In genomic region chr2:25227406-25227805, GRCm38 (mm10) we compare ENCODE assay signal across 27 mouse cellular contexts. TPM values are rescaled to one million over a fixed set of nuclear protein-coding genes. Genes with fewer than 3 reads are reported as not detected.
DNase-seq lines count a peak whose midpoint lies in the region; ATAC-seq and TF ChIP-seq lines count a peak whose summit lies in the region.
"Had no signal": no experiment of that assay in that cellular context is flagged by ENCODE, and none has a peak within 500 bp of the region (broad histone marks: within the 10 kb centered on the region; RNA-seq: fewer than 3 reads in every experiment).

No protein-coding gene starts in this region.

- H3K9ac ChIP-seq in forebrain, embryonic 11.5 days (ENCODE audit: low read length): no peak overlapping the region
- H3K9ac ChIP-seq: midbrain, embryonic 13.5 days; neural tube, embryonic 15.5 days; stomach, embryonic 15.5 days had no signal

- peaks cover 37% of the 10 kb centered on the region for H3K4me1 ChIP-seq in forebrain, embryonic 10.5 days
- H3K4me1 ChIP-seq in forebrain, embryonic 11.5 days (replicated peaks; ENCODE audit: control insufficient read depth, insufficient read depth, low read length): peaks cover 5% of the 10 kb centered on the region; the same call in 1 of the 2 replicates
- H3K4me1 ChIP-seq in brown adipose tissue, adult 24 weeks (ENCODE audit: control insufficient read depth, insufficient read depth, insufficient read length, low read length): peaks cover 9% of the 10 kb centered on the region

- peaks cover 13% of the 10 kb centered on the region for H3K36me3 ChIP-seq in forebrain, embryonic 10.5 days (replicated peaks)
- H3K36me3 ChIP-seq in forebrain, embryonic 11.5 days (ENCODE audit: control insufficient read depth, insufficient read depth, low read length): no peaks in the 10 kb centered on the region
- peaks cover 9% of the 10 kb centered on the region for H3K36me3 ChIP-seq in myocyte (ENCODE audit: control insufficient read depth, insufficient read depth)
- H3K36me3 ChIP-seq: forebrain, embryonic 15.5 days; heart, embryonic 15.5 days; midbrain, embryonic 13.5 days; neural tube, embryonic 15.5 days; stomach, embryonic 15.5 days had no signal

- 94% methylated on average over 4 of the region's 4 CpGs for WGBS in forebrain, embryonic 10.5 days
- WGBS in forebrain, embryonic 11.5 days: 94% methylated on average over 4 of the region's 4 CpGs

- H3K79me2 ChIP-seq in myocyte (ENCODE audit: control insufficient read depth, insufficient read depth): peaks cover 11% of the 10 kb centered on the region

- no peak for TF ChIP-seq POLR2A in myocyte (IDR thresholded peaks at IDR 0.05; ENCODE audit: insufficient read length, low read depth)

- H3K9me3 ChIP-seq in forebrain, embryonic 10.5 days: no peaks in the 10 kb centered on the region
- no peaks in the 10 kb centered on the region for H3K9me3 ChIP-seq in forebrain, embryonic 11.5 days (ENCODE audit: control insufficient read depth, low read length)
- H3K9me3 ChIP-seq: forebrain, embryonic 15.5 days; heart, embryonic 15.5 days; midbrain, embryonic 13.5 days; neural tube, embryonic 15.5 days; stomach, embryonic 15.5 days had no signal

- peaks cover 14% of the 10 kb centered on the region for H3K27me3 ChIP-seq in forebrain, embryonic 10.5 days (ENCODE audit: poor library complexity, severe bottlenecking)
- H3K27me3 ChIP-seq in forebrain, embryonic 11.5 days (ENCODE audit: control insufficient read depth, insufficient read depth, low read length): no peaks in the 10 kb centered on the region
- H3K27me3 ChIP-seq in myocyte (ENCODE audit: control insufficient read depth, insufficient read depth, insufficient read length): peaks cover 26% of the 10 kb centered on the region
- H3K27me3 ChIP-seq: forebrain, embryonic 15.5 days; midbrain, embryonic 13.5 days; stomach, embryonic 15.5 days had no signal

- H3ac ChIP-seq in myocyte (ENCODE audit: control insufficient read depth, insufficient read length): no peak overlapping the region

- no peak for ATAC-seq in forebrain, embryonic 11.5 days (replicated peaks; ENCODE audit: low FRiP score)
- ATAC-seq: forebrain, embryonic 15.5 days; midbrain, embryonic 13.5 days had no signal

- no peak for DNase-seq in forebrain, embryonic 10.5 days (ENCODE audit: extremely low spot score, low spot score)
- no peak for DNase-seq in forebrain, embryonic 11.5 days (ENCODE audit: low spot score)
- DNase-seq in left cerebral cortex, adult 2 months (ENCODE audit: extremely low spot score in 1 of 2, low spot score in 2 of 2): no peak
- DNase-seq in left cerebral cortex, postnatal 4 days: no peak
- no peak for DNase-seq in layer of hippocampus, postnatal 14 days (ENCODE audit: low spot score in 2 of 2)
- DNase-seq: B cell, adult 2 months; kidney, adult 11 months; kidney, postnatal 4 days; thymus, adult 18-20 months had no signal

- H3K27ac ChIP-seq in forebrain, embryonic 10.5 days: 0 out of 2 replicates have a peak overlapping the region, but pooled peaks have one; percentile 32
- no peak overlapping the region for H3K27ac ChIP-seq in forebrain, embryonic 11.5 days (ENCODE audit: low read depth, low read length)
- peak overlapping the region; percentile 73 for H3K27ac ChIP-seq in left cerebral cortex, adult 2 months
- peak overlapping the region; percentile 66 for H3K27ac ChIP-seq in brown adipose tissue, adult 24 weeks (replicated peaks; ENCODE audit: low read depth, low read length)
- H3K27ac ChIP-seq: neural tube, embryonic 15.5 days had no signal

- intact Hi-C loops in left cerebral cortex, adult 2 months (cut with DNase I): no loop called here
- intact Hi-C loops in left cerebral cortex, postnatal 4 days (cut with DNase I): no loop called here

- H3K4me3 ChIP-seq in forebrain, embryonic 10.5 days: no peak overlapping the region
- no peak overlapping the region for H3K4me3 ChIP-seq in forebrain, embryonic 11.5 days (ENCODE audit: low read depth, low read length)
- no peak overlapping the region for H3K4me3 ChIP-seq in left cerebral cortex, adult 2 months
- no peak overlapping the region for H3K4me3 ChIP-seq in brown adipose tissue, adult 24 weeks (ENCODE audit: insufficient read depth, low read depth, low read length)
- H3K4me3 ChIP-seq in myocyte: no peak overlapping the region
- H3K4me3 ChIP-seq: erythroblast, embryonic 14.5 days; forebrain, embryonic 15.5 days; heart, embryonic 15.5 days; midbrain, embryonic 13.5 days; neural tube, embryonic 15.5 days; stomach, embryonic 15.5 days had no signal

- TF ChIP-seq CTCF in left cerebral cortex, adult 2 months (IDR thresholded peaks at IDR 0.05): no peak

- no peak overlapping the region for H3K4me2 ChIP-seq in forebrain, embryonic 11.5 days (ENCODE audit: low read depth, low read length, severe bottlenecking)
- H3K4me2 ChIP-seq in myocyte (ENCODE audit: low read depth): peak overlapping the region; percentile 45
- H3K4me2 ChIP-seq: forebrain, embryonic 15.5 days; midbrain, embryonic 13.5 days; neural tube, embryonic 15.5 days had no signal

TF ChIP-seq in myocyte, 11 proteins besides CTCF, POLR2A, EP300 and RAD21:
- TF ChIP-seq E2F4 (IDR thresholded peaks at IDR 0.05; ENCODE audit: insufficient read depth): no peak
- TF ChIP-seq CEBPB (IDR thresholded peaks at IDR 0.05; ENCODE audit: insufficient read depth, poor library complexity, severe bottlenecking): no peak
- TF ChIP-seq MYOG (IDR thresholded peaks at IDR 0.05; ENCODE audit: control insufficient read depth in 1 of 3, insufficient read depth in 1 of 3, insufficient read length in 2 of 3, low read depth in 2 of 3): no peak
- no peak for TF ChIP-seq SRF (IDR thresholded peaks at IDR 0.05; ENCODE audit: control insufficient read depth, insufficient read length, low read depth)
- no peak for TF ChIP-seq TCF12 (IDR thresholded peaks at IDR 0.05; ENCODE audit: insufficient read depth, poor library complexity, severe bottlenecking)
- no peak for TF ChIP-seq MYOD1 (IDR thresholded peaks at IDR 0.05; ENCODE audit: control insufficient read depth in 1 of 3, insufficient read length in 2 of 3, low read depth in 2 of 3)
- no peak for TF ChIP-seq TCF3 (IDR thresholded peaks at IDR 0.05; ENCODE audit: insufficient read length, low read depth)
- no peak for TF ChIP-seq USF1 (IDR thresholded peaks at IDR 0.05; ENCODE audit: low read depth)
- TF ChIP-seq POLR2AphosphoS2 (IDR thresholded peaks at IDR 0.05; ENCODE audit: insufficient read length, low read depth): no peak
- TF ChIP-seq MAX (IDR thresholded peaks at IDR 0.05; ENCODE audit: low read depth): no peak
- no peak for TF ChIP-seq REST (IDR thresholded peaks at IDR 0.05; ENCODE audit: insufficient read depth, insufficient read length)

RNA-seq across cellular contexts. Expression of gene Tubb4b, which starts 2.9 kb away (rescaled TPM):
- polyA plus RNA-seq in forebrain, embryonic 10.5 days (2016; fragmentation: Nextera tagmentation; extraction: Ambion mirVana): 736 and 780 TPM in 2 replicates
- 615 and 680 TPM in 2 replicates for polyA plus RNA-seq in forebrain, embryonic 11.5 days (2014; fragmentation: Nextera tagmentation; extraction: Ambion mirVana)
- 100 to 1,000 TPM; 317 to 329 TPM for total RNA-seq in left cerebral cortex, adult 2 months (2021)
- 100 to 1,000 TPM; 324 to 351 TPM for total RNA-seq in left cerebral cortex, postnatal 4 days (2021)
- 193 and 284 TPM in 2 replicates for polyA plus RNA-seq in brown adipose tissue, adult 24 weeks (2012; ENCODE audit: insufficient read depth, insufficient read length, missing spikeins)
- polyA plus RNA-seq in myocyte (2012; fragmentation: generic; extraction: Trizol): 359 TPM
- total RNA-seq in layer of hippocampus, postnatal 14 days (2021): 100 to 1,000 TPM; 415 to 455 TPM

RNA-seq across cellular contexts. Expression of gene Slc34a3, which starts 6.8 kb away (rescaled TPM):
- not detected in 2 replicates for polyA plus RNA-seq in forebrain, embryonic 10.5 days (2016; fragmentation: Nextera tagmentation; extraction: Ambion mirVana)
- polyA plus RNA-seq in forebrain, embryonic 11.5 days (2014; fragmentation: Nextera tagmentation; extraction: Ambion mirVana): not detected in 2 replicates
- total RNA-seq in left cerebral cortex, adult 2 months (2021): not detected
- total RNA-seq in left cerebral cortex, postnatal 4 days (2021): not detected
- not detected in 2 replicates for polyA plus RNA-seq in brown adipose tissue, adult 24 weeks (2012; ENCODE audit: insufficient read depth, insufficient read length, missing spikeins)
- not detected for polyA plus RNA-seq in myocyte (2012; fragmentation: generic; extraction: Trizol)
- not detected for total RNA-seq in layer of hippocampus, postnatal 14 days (2021)
- total RNA-seq: adrenal gland, adult 18-20 months; gastrocnemius, postnatal 25 days; heart, adult 8-10 months; hematopoietic stem cell, adult 5-6 weeks; layer of hippocampus, postnatal 25 days; left cerebral cortex, postnatal 14 days; liver, adult 2 months had no signal
- polyA plus RNA-seq: embryonic facial prominence, embryonic 11.5 days; erythroblast, embryonic 14.5 days; forebrain, embryonic 15.5 days; heart, embryonic 15.5 days; liver, adult 2 months; lung, embryonic 16.5 days; macrophage; midbrain, embryonic 13.5 days; neural tube, embryonic 15.5 days had no signal

RNA-seq across cellular contexts. Expression of gene Fam166a, which starts 8.9 kb away (rescaled TPM):
- polyA plus RNA-seq in forebrain, embryonic 10.5 days (2016; fragmentation: Nextera tagmentation; extraction: Ambion mirVana): 0.67 and 0.80 TPM in 2 replicates
- polyA plus RNA-seq in forebrain, embryonic 11.5 days (2014; fragmentation: Nextera tagmentation; extraction: Ambion mirVana): 0.88 and 1.3 TPM in 2 replicates
- not detected for total RNA-seq in left cerebral cortex, adult 2 months (2021)
- not detected for total RNA-seq in left cerebral cortex, postnatal 4 days (2021)
- polyA plus RNA-seq in brown adipose tissue, adult 24 weeks (2012; ENCODE audit: insufficient read depth, insufficient read length, missing spikeins): not detected in 2 replicates
- polyA plus RNA-seq in myocyte (2012; fragmentation: generic; extraction: Trizol): 0.48 TPM
- total RNA-seq in layer of hippocampus, postnatal 14 days (2021): not detected
- total RNA-seq: adrenal gland, adult 18-20 months; gastrocnemius, postnatal 25 days; heart, adult 8-10 months; hematopoietic stem cell, adult 5-6 weeks; left cerebral cortex, postnatal 14 days; liver, adult 2 months had no signal
- polyA plus RNA-seq: embryonic facial prominence, embryonic 11.5 days; erythroblast, embryonic 14.5 days; forebrain, embryonic 15.5 days; macrophage; midbrain, embryonic 13.5 days; neural tube, embryonic 15.5 days had no signal

RNA-seq across cellular contexts. Expression of gene Rnf224, which starts 9.2 kb away (rescaled TPM):
- polyA plus RNA-seq in forebrain, embryonic 10.5 days (2016; fragmentation: Nextera tagmentation; extraction: Ambion mirVana): not detected in 2 replicates
- not detected in 2 replicates for polyA plus RNA-seq in forebrain, embryonic 11.5 days (2014; fragmentation: Nextera tagmentation; extraction: Ambion mirVana)
- not detected for total RNA-seq in left cerebral cortex, adult 2 months (2021)
- not detected for total RNA-seq in left cerebral cortex, postnatal 4 days (2021)
- not detected in 2 replicates for polyA plus RNA-seq in brown adipose tissue, adult 24 weeks (2012; ENCODE audit: insufficient read depth, insufficient read length, missing spikeins)
- not detected for polyA plus RNA-seq in myocyte (2012; fragmentation: generic; extraction: Trizol)
- total RNA-seq in layer of hippocampus, postnatal 14 days (2021): not detected
- total RNA-seq: adrenal gland, adult 18-20 months; gastrocnemius, postnatal 25 days; heart, adult 8-10 months; hematopoietic stem cell, adult 5-6 weeks; layer of hippocampus, postnatal 25 days; left cerebral cortex, postnatal 14 days; liver, adult 2 months had no signal
- polyA plus RNA-seq: embryonic facial prominence, embryonic 11.5 days; erythroblast, embryonic 14.5 days; forebrain, embryonic 15.5 days; heart, embryonic 15.5 days; liver, adult 2 months; lung, embryonic 16.5 days; macrophage; midbrain, embryonic 13.5 days; neural tube, embryonic 15.5 days had no signal

RNA-seq across cellular contexts. Expression of gene Stpg3, which starts 13.0 kb away (rescaled TPM):
- not detected in 2 replicates for polyA plus RNA-seq in forebrain, embryonic 10.5 days (2016; fragmentation: Nextera tagmentation; extraction: Ambion mirVana)
- not detected in 2 replicates for polyA plus RNA-seq in forebrain, embryonic 11.5 days (2014; fragmentation: Nextera tagmentation; extraction: Ambion mirVana)
- not detected for total RNA-seq in left cerebral cortex, adult 2 months (2021)
- total RNA-seq in left cerebral cortex, postnatal 4 days (2021): not detected
- not detected in 2 replicates for polyA plus RNA-seq in brown adipose tissue, adult 24 weeks (2012; ENCODE audit: insufficient read depth, insufficient read length, missing spikeins)
- not detected for polyA plus RNA-seq in myocyte (2012; fragmentation: generic; extraction: Trizol)
- not detected for total RNA-seq in layer of hippocampus, postnatal 14 days (2021)
- total RNA-seq: adrenal gland, adult 18-20 months; gastrocnemius, postnatal 25 days; heart, adult 8-10 months; hematopoietic stem cell, adult 5-6 weeks; liver, adult 2 months had no signal
- polyA plus RNA-seq: embryonic facial prominence, embryonic 11.5 days; erythroblast, embryonic 14.5 days; forebrain, embryonic 15.5 days; heart, embryonic 15.5 days; liver, adult 2 months; macrophage; midbrain, embryonic 13.5 days; neural tube, embryonic 15.5 days; stomach, embryonic 15.5 days had no signal
